Mouse (Mus musculus) embryonic facial prominence, embryonic 15.5 days (tissue): ENCODE results near the gene Nhp2. TPM values are rescaled to one million over a fixed set of nuclear protein-coding genes. Genes with fewer than 3 reads are reported as not detected.
A peak's percentile ranks its signal among the peaks of the same experiment; 100 is the strongest.

Experiments
- ATAC-seq: fragments of 200-750 bp; cut with Nextera tagmentation; 2 replicates; pipeline ENCODE4 v1.8.0; 2017; ENCODE audit warnings: low read depth, moderate TSS enrichment; ENCODE audit not compliant: insufficient number of reproducible peaks, low FRiP score, low TSS enrichment
- H3K27ac ChIP-seq: fragments of 300-500 bp; sonication (generic); replicated peaks from 2 replicates; pipeline ENCODE4 v1.5.1; 2015; ENCODE audit warnings: mild to moderate bottlenecking, inconsistent platforms
- H3K27me3 ChIP-seq: fragments of 300-500 bp; sonication (generic); 2 replicates; pipeline ENCODE4 v1.6.1; 2015; ENCODE audit warnings: inconsistent platforms
- H3K36me3 ChIP-seq: fragments of 300-500 bp; sonication (generic); 2 replicates; pipeline ENCODE4 v1.6.1; 2015; ENCODE audit warnings: mild to moderate bottlenecking, inconsistent platforms
- H3K4me1 ChIP-seq: fragments of 300-500 bp; sonication (generic); 2 replicates; pipeline ENCODE4 v1.6.1; 2015; ENCODE audit warnings: inconsistent platforms
- H3K4me2 ChIP-seq: fragments of 300-500 bp; sonication (generic); replicated peaks from 2 replicates; pipeline ENCODE4 v1.6.1; 2015; ENCODE audit warnings: mild to moderate bottlenecking, inconsistent platforms
- H3K4me3 ChIP-seq: fragments of 300-500 bp; sonication (generic); replicated peaks from 2 replicates; pipeline ENCODE4 v1.5.1; 2015; ENCODE audit warnings: mild to moderate bottlenecking, inconsistent platforms
- H3K9ac ChIP-seq: fragments of 300-500 bp; sonication (generic); 2 replicates; pipeline ENCODE4 v1.6.1; 2015; ENCODE audit warnings: inconsistent platforms
- H3K9me3 ChIP-seq: fragments of 300-500 bp; sonication (generic); replicated peaks from 2 replicates; pipeline ENCODE4 v1.6.1; 2016; ENCODE audit warnings: inconsistent platforms
- WGBS: fragments of 180-500 bp; shearing (Covaris S2); methylation state at CpG from one replicate; pipeline ENCODE4 v1.1.7; 2015; 5-methylcytosine and 5-hydroxymethylcytosine counted together
- polyA plus RNA-seq: library from polyadenylated mRNA; unstranded; fragments of >200 nt; fragmentation: Nextera tagmentation; extraction: Ambion mirVana; gene quantifications from 2 replicates; pipeline ENCODE4 v1.2.1, GENCODE M21; 2015

Gene Nhp2
- polyA plus RNA-seq, 1 experiment from 2014 or later: 147 TPM

DNA sequence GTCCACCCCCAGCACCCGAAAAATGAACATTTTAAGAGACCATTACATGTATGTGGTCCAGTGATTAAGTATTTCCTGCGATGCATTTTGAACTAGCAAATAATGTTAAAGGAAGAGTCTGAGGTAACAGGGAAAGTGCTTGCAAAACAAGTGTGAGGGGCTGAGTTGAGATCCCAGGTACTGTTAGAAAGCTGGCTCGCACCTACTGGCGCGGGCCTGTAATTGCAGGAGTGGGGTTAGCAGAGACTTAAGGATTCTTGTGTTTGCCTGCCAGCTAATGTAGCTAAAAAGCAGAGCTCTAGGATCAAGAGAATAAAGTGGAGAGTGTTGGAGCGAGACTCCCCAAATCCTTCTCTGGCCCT is 16.8 kb downstream of the Nhp2 start:
- Histone ChIP-seq H3K27ac (peak overlapping the region; percentile 87), H3K36me3 (no peaks in the 10 kb centered on the region), H3K4me1 (peaks cover 30% of the 10 kb centered on the region), H3K9ac (peak overlapping the region; percentile 64), H3K9me3 (no peaks in the 10 kb centered on the region), H3K4me3 (peak overlapping the region; percentile 82), H3K4me2 (peak overlapping the region; percentile 79), H3K27me3 (no peaks in the 10 kb centered on the region)
- WGBS: 4% methylated on average over 6 of the region's 6 CpGs
- no peak for ATAC-seq

DNA sequence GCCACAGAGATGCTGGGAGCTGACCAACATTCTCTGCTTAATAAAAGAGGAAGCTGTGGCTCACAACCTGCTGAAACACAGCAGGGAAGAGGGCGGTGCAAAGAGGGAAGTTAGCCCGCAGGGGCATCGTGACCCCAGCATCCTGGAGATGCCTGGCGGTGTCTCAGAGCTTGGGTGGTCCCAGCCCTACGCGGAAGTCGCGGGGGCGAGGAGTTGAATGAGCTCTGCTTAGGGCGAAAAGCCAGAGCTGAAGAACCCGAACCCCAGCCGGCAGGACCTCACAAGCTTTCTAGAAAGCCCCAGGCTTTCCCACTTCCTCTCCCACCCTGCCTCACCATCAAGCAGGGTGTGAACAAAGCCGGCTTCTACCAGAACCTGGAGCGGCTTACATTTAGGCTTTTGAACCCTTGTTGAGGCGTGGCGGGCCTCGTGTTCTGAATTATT is 18.5 kb downstream of the Nhp2 start:
- Histone ChIP-seq H3K27me3 (no peaks in the 10 kb centered on the region), H3K36me3 (peaks cover 7% of the 10 kb centered on the region; the same call in 1 of the 2 replicates), H3K27ac (peak overlapping the region; percentile 70), H3K4me2 (peak overlapping the region; percentile 33), H3K4me1 (peaks cover 36% of the 10 kb centered on the region), H3K4me3 (peak overlapping the region; percentile 15), H3K9ac (no peak overlapping the region), H3K9me3 (no peaks in the 10 kb centered on the region)
- WGBS: 2% methylated on average over 17 of the region's 17 CpGs
- no peak for ATAC-seq

DNA sequence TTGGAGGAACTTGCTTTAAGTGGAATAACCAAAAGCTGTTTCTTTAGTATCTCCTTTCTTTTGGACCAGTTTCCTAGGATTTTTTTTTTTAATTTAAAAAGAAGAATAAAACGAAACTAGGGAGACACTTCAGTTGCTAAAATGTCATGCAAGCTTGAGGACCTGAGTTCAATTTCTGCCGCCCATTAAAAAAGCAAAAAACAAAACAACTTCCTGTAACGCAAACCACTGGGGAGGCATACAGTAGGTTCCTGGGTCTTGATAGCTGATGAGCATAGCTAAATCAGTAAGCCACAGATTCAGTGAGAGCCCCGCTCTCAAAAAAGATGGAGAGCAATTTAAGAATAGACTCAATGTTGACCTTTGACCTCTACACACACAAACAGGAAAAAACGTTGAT is 19.0 kb downstream of the Nhp2 start:
- H3K4me2 ChIP-seq: peak overlapping the region; percentile 33; the same call in 1 of the 2 replicates
- H3K9ac ChIP-seq: no peak overlapping the region
- H3K9me3 ChIP-seq: no peaks in the 10 kb centered on the region
- peaks cover 41% of the 10 kb centered on the region for H3K4me1 ChIP-seq
- no peak overlapping the region for H3K4me3 ChIP-seq
- peaks cover 7% of the 10 kb centered on the region; the same call in 1 of the 2 replicates for H3K36me3 ChIP-seq
- H3K27ac ChIP-seq: peak overlapping the region; percentile 70
- WGBS: 58% methylated on average over 5 of the region's 5 CpGs
- H3K27me3 ChIP-seq: no peaks in the 10 kb centered on the region
- ATAC-seq: no peak

DNA sequence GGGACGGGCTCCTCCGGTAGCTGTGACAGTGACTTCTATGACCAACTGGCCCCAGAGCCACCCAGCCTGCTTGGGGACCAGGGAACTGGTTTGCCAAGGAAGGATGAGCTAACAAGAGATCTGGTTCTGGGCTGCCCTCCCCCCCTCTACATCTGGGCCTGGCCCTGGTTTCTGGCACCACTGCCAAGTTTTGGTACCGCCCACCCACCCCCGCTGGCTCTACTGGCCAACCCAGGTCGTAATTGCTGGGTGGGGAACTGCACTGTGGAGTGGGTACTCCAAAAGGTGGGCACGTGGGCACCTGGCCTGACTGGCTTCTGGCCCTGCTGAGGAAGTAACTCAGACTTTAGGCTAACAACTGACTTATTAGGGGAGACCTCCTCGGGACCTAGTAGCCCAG is 21.2 kb downstream of the Nhp2 start:
- no peak overlapping the region for H3K9ac ChIP-seq
- no peak overlapping the region for H3K4me3 ChIP-seq
- H3K36me3 ChIP-seq: peaks cover 20% of the 10 kb centered on the region; the same call in 1 of the 2 replicates
- no peak for ATAC-seq
- peaks cover 57% of the 10 kb centered on the region for H3K4me1 ChIP-seq
- WGBS: 76% methylated on average over 7 of the region's 7 CpGs
- H3K27ac ChIP-seq: peak overlapping the region; percentile 39; the same call in 1 of the 2 replicates
- no peak overlapping the region for H3K4me2 ChIP-seq
- no peaks in the 10 kb centered on the region for H3K9me3 ChIP-seq
- no peaks in the 10 kb centered on the region for H3K27me3 ChIP-seq

DNA sequence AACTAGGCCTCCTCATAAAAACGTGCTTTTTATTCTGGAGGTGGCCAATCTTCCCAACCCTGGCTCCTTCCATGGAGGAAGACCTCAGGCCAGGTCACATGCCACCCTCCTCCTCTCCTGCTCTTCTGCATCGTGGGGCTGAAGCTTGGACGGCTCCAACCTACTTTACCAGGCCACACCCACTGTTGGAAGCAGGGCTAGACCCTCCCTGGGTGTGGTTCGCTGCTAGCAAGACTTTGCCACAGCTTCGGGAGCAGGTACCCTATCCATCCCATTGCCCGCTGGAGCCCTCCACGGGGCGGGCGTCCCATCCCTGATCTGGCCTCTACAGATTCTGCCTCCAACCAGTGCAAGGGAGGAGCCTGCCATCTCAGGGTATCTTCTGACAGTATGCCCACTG is 23.7 kb downstream of the Nhp2 start:
- peak overlapping the region; percentile 79 for H3K27ac ChIP-seq
- no peak for ATAC-seq
- H3K4me3 ChIP-seq: no peak overlapping the region; the same call in 1 of the 2 replicates
- peak overlapping the region; percentile 21; the same call in 1 of the 2 replicates for H3K4me2 ChIP-seq
- no peak overlapping the region for H3K9ac ChIP-seq
- H3K27me3 ChIP-seq: no peaks in the 10 kb centered on the region
- H3K9me3 ChIP-seq: no peaks in the 10 kb centered on the region
- WGBS: 67% methylated on average over 9 of the region's 9 CpGs
- peaks cover 58% of the 10 kb centered on the region for H3K4me1 ChIP-seq
- peaks cover 20% of the 10 kb centered on the region; the same call in 1 of the 2 replicates for H3K36me3 ChIP-seq

DNA sequence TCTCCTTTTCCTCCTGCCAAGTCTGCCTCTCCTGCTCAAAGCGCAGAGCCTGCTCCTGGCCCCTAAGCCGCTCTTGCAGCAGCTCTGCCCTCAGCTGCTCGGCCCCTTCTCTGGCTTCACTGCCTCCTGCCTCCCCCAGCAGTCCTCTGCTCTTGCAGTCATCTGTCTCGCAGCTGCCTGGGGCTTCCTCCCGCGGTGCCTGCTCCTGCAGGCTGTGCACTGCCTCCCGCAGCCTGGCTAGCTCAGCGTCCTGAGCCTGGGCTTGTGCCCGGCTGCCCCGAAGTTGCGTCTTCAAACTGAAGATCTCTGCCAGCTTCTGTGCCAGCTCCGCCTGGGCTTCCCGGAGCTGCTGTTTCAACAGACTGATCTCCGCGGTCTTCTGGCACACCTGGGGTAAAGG is 24.2 kb downstream of the Nhp2 start:
- H3K27ac ChIP-seq: peak overlapping the region; percentile 79
- 42% methylated on average over 15 of the region's 15 CpGs for WGBS

DNA sequence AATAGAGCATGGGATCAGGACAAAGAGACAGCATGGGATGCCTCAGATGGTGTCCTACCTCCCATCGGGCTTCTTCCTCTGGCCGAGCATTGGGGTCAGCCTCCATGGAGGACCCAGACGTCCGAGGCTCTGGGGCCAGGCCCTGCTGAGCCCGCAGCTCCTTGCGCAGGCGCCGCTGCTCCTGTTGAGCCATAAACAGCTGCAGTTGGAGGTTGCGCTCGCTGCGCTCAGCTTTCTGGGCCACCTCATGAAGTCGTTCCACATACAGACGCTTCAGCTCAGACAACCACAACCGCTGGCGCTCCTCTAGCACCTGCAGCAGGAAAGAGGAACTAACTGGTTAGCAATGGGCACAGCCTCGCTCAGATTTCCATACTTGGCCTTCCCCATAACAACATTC is 24.7 kb downstream of the Nhp2 start:
- H3K4me3 ChIP-seq: no peak overlapping the region
- peak overlapping the region; percentile 21; the same call in 1 of the 2 replicates for H3K4me2 ChIP-seq
- WGBS: 76% methylated on average over 16 of the region's 16 CpGs
- H3K9ac ChIP-seq: no peak overlapping the region
- H3K27ac ChIP-seq: peak overlapping the region; percentile 79
- H3K36me3 ChIP-seq: peaks cover 20% of the 10 kb centered on the region; the same call in 1 of the 2 replicates
- no peaks in the 10 kb centered on the region for H3K9me3 ChIP-seq
- H3K4me1 ChIP-seq: peaks cover 68% of the 10 kb centered on the region
- H3K27me3 ChIP-seq: no peaks in the 10 kb centered on the region
- no peak for ATAC-seq

More for the DNA sequence above, 24.2 kb downstream of the Nhp2 start:
- Histone ChIP-seq H3K9ac (no peak overlapping the region), H3K4me2 (peak overlapping the region; percentile 21; the same call in 1 of the 2 replicates), H3K36me3 (peaks cover 20% of the 10 kb centered on the region; the same call in 1 of the 2 replicates), H3K4me3 (no peak overlapping the region; the same call in 1 of the 2 replicates), H3K27me3 (no peaks in the 10 kb centered on the region), H3K9me3 (no peaks in the 10 kb centered on the region), H3K4me1 (peaks cover 63% of the 10 kb centered on the region)
- ATAC-seq: peak; percentile 7; the same call in 1 of the 2 replicates

DNA sequence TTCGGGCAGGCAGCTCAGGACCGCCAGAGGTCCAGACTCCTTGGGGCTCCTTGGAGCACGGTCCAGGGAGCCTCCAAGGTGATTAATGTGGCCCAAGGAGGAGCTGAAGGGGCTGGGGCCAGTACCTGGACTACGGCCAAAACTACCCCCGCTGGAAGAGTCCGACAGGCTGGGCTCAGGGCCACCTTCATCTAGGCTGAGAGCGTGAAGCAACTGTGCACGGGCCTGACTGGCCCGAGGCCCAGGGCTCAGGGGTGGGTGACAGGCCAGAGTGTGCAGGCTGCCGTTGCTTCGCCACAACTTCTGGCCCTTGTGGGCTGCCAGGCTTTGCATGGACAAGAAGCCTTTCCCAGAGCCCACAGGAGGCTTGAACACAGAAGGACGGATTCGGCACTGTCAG is 25.8 kb downstream of the Nhp2 start:
- Histone ChIP-seq H3K27ac (no peak overlapping the region), H3K36me3 (peaks cover 20% of the 10 kb centered on the region; the same call in 1 of the 2 replicates), H3K9me3 (no peaks in the 10 kb centered on the region), H3K4me1 (peaks cover 75% of the 10 kb centered on the region), H3K9ac (no peak overlapping the region), H3K4me2 (no peak overlapping the region), H3K27me3 (no peaks in the 10 kb centered on the region), H3K4me3 (no peak overlapping the region)
- WGBS: 82% methylated on average over 13 of the region's 13 CpGs
- no peak for ATAC-seq

DNA sequence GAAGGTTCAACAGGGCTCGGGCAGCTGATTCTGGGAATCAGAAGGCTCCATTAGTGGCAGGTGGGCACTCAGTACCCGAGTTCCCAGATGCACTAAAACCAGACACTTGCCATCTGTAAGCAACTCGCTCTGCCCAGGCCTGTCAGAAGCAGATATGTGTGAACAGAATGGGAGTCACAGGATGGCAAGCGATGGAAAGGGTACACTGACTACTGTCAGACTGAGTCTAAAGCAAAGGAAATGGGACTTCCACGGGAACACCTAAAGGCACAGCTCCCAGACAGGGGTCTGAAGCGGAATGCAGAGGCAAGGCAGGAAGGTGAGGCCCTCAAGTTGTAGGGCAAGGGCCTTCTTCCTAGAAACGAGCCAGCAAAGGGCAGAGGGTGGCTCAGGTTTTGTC is 26.7 kb downstream of the Nhp2 start:
- Histone ChIP-seq H3K4me3 (no peak overlapping the region), H3K9ac (no peak overlapping the region), H3K27me3 (no peaks in the 10 kb centered on the region), H3K4me1 (peaks cover 68% of the 10 kb centered on the region), H3K9me3 (no peaks in the 10 kb centered on the region), H3K27ac (0 out of 2 replicates have a peak overlapping the region, but pooled peaks have one; percentile 39), H3K4me2 (no peak overlapping the region), H3K36me3 (peaks cover 20% of the 10 kb centered on the region; the same call in 1 of the 2 replicates)
- WGBS: 66% methylated on average over 7 of the region's 7 CpGs
- no peak for ATAC-seq

DNA sequence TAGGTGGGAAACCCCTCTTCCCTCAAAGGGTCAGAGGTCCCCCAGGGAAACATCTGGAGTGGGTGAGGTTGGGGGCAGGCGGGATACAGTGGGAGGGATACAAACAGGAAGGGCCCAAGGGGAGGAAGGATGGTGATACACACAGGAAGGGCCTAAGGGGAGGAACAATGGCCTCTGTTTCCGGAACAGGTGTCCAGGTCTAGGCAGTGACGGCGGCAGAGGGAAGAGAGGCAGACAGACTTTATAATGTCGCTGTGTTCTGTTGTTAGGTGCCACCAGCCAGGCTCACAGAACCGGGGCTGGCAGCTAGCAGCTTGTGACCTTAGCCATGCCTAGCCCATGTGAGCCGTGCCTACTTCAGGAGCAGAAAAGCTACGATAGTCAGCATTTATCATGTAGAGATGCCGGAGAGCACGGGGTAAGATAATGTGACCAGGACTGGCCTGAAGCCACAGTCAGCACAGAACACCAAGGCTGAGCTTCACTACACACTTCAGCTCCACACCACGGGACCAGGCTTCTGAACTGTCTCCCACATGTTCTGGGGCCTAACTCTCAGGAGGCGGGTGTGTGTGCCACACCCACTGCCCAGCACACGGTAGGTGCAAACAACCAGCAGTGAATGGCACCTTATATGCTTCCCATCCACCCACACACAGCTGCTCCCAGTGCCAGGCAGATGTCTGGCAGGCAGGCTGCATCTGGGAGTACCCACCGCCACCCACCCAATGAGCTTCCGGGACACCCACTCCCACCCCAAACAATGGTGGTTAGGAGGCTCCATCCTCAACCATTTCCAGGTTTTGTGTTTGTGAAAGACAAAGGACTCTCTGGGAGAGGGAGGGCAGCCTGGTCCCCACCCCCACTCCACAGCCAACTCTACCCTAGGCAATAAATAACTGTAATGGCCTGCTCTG is 27.5 kb downstream of the Nhp2 start:
- H3K4me2 ChIP-seq: peak overlapping the region; percentile 13; the same call in 1 of the 2 replicates
- H3K4me3 ChIP-seq: no peak overlapping the region
- no peaks in the 10 kb centered on the region for H3K27me3 ChIP-seq
- H3K9ac ChIP-seq: no peak overlapping the region
- 56% methylated on average over 15 of the region's 15 CpGs for WGBS
- peaks cover 68% of the 10 kb centered on the region for H3K4me1 ChIP-seq
- no peaks in the 10 kb centered on the region for H3K9me3 ChIP-seq
- H3K36me3 ChIP-seq: peaks cover 20% of the 10 kb centered on the region; the same call in 1 of the 2 replicates
- ATAC-seq: no peak
- H3K27ac ChIP-seq: peak overlapping the region; percentile 44; the same call in 1 of the 2 replicates

DNA sequence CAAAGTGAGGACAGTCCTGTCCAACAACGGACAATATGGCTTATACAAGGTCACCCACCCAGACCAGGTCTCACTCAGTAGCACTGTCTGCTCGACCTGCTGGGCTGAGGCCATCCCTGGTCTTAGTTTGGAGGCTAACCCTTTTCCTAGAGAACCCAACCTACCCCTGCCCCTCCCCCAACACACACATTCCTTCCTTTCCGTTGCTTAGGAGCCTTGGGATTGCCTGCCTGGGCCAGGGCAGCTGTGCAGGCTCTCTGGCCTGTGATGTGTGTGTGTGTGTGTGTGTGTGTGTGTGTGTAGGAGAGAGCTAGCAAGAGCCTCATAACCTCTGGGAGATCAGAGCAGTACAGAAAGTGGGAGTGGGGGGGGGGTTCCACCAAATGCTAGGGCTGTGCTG is 29.0 kb downstream of the Nhp2 start:
- 0 out of 2 replicates have a peak, but pooled peaks cover 13% of the 10 kb centered on the region for H3K36me3 ChIP-seq
- H3K4me3 ChIP-seq: peak overlapping the region; percentile 70
- H3K9me3 ChIP-seq: no peaks in the 10 kb centered on the region
- peak overlapping the region; percentile 77 for H3K27ac ChIP-seq
- H3K4me2 ChIP-seq: peak overlapping the region; percentile 97
- no peak overlapping the region for H3K9ac ChIP-seq
- peaks cover 56% of the 10 kb centered on the region for H3K4me1 ChIP-seq
- WGBS: 26% methylated on average over 3 of the region's 3 CpGs
- no peaks in the 10 kb centered on the region for H3K27me3 ChIP-seq
- ATAC-seq: no peak
